Mouse (Mus musculus) kidney, adult 18-20 months (tissue): ENCODE measurements around the gene Pnkp.

Experiments used
- DNase-seq: peaks from one replicate; pipeline ENCODE4 v3.0.0; 2021

Gene Pnkp

DNA sequence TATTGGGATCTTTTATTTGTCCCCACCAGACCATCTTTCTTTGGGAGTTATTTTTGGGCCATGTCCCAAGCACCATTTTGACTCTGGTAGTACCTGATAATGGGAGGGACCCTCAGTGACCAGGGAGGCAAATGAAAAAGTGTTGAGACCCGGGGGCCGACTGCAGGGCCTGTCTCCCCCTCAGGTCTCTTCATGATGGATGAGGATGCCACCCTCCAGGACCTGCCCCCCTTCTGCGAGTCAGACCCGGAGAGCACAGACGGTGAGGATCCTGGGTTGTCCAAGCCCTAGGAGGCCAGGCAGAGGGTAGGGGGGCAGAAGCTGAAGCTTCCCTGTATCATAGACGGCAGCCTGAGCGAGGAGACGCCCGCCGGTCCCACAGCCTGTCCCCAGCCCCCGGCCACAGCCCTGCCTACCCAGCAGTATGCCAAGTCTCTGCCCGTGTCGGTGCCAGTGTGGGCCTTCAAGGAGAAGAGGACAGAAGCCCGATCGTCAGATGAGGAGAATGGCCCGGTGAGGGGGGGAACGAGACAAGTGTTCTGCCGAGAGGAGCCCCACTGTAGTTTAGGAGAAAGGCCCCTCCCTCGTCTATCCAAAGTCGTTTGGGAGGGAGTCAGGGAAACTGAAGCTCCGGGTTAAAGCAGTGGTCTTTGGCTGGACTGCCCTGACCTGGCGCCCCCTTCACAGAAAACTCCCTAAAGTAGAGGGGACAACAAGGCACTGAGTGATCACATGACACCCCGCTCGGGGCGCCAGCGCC, 3.2 kb upstream of the Pnkp start:
- DNase-seq, result no peak

DNA sequence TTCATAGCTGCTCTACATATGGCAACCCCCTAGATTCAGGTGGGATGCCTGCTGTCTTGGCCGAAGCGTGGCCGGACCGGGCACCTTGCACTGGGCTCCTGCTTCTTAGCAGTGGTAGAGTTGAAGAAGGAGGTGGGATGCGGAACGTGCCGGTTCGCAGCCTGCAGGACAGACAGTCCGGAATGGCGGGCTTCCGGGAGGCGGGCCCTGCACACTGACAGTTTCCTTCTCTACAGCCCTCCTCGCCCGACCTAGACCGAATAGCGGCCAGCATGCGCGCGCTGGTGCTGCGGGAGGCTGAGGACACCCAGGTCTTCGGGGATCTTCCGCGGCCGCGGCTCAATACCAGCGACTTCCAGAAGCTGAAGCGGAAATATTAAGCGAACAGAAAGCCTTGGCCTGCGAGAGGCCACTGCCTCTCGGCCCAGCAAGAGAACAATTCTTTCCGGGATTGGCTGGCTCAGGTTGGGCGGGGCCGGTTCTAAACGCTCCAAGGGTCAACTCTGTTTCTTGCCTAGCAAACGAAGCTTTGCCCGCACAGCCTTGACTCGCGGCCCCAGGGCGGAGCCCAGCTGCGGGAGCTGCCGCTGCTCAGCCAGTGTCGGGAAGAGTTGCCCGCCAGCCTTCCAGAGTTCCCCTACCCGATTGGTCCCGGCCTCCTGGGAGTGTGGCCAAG, 2.4 kb upstream of the Pnkp start:
- peak; percentile 95 for DNase-seq

DNA sequence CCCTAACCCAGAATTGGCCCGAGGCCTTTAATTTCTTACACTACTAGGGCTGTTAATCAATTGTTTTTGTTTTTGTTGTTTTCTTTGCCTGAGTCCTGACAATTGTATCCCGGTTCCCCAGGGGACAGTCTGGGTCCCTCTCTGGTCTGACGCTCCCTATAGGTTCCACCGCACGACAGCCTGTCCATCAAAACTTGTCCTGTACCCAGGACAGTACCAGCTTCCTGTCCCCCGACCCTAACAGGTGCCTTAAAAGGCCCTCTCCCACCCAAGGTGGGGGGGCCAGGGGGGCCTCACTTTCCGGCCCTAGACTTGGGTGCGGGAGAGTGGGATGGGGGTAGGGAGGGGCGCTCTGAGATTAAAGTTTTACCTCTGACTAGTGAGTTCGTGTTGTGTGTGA, 1.9 kb upstream of the Pnkp start:
- no peak for DNase-seq

DNA sequence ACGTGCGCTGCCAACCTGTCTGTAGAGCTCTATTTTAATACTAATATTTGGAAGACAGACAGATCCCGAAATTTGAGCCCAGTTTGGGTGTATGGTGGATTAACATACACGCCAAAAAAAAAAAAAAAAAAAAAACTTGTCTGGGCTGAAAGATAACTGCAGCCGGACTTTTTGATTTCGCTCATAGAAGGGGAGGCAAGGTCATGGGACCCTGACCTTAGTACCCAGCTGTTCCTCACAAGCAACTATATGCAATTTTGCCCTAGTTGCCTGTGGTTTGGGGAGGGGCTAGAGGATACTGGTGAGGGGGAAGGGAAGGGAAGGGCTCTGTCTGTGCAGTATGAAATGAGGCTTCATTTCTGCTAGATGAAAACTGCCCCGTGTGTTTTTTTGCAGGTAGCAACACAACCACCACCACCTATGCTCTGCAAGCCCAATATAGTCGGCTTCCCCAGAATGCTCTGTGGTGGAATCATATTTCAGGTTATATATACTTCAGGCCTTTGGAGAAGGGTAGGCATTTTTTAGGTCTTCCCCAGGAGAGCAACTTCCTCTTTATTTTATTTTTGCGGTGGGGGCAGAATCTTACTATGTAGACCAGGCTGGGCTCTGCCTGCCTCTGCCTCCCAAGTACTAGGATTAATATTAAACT, 548 bp upstream of the Pnkp start:
- no peak for DNase-seq

DNA sequence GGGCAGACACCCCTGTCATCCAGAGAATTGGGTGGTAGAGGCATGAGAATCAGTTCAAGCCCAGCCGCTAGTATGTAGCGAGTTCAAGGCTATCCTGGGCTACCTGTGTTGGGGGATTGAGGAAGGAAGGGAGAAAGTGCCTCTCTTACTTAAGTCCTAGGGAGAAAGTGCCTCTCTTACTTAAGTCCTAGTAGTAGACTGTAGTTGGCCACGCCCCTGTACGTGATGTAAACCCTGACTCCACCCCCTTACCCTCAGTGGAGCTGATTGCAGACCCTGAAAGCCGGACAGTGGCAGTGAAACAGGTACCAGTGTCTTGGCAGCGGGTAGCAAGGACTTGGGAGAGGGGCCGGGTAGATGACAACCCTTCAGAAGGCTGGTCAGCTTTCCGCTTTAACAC, 966 bp downstream of the Pnkp start:
- peak; percentile 42 for DNase-seq

DNA sequence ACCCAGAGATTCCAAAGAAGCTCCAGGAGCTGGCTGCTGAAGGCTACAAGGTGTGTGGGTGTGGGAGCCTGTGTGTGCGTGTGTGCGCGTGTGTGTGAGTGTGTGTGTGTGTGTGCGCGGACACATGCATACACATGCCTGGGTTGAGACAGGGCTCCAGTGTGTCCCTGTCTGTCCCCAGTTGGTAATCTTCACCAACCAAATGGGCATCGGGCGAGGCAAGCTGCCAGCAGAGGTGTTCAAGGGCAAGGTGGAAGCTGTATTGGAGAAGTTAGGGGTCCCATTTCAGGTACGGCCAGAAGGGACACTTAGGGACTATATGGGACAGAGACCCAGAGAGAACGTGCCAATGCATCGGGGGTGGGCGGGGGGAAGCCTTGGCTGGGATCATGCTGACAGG, 3.0 kb downstream of the Pnkp start:
- DNase-seq, result no peak

DNA sequence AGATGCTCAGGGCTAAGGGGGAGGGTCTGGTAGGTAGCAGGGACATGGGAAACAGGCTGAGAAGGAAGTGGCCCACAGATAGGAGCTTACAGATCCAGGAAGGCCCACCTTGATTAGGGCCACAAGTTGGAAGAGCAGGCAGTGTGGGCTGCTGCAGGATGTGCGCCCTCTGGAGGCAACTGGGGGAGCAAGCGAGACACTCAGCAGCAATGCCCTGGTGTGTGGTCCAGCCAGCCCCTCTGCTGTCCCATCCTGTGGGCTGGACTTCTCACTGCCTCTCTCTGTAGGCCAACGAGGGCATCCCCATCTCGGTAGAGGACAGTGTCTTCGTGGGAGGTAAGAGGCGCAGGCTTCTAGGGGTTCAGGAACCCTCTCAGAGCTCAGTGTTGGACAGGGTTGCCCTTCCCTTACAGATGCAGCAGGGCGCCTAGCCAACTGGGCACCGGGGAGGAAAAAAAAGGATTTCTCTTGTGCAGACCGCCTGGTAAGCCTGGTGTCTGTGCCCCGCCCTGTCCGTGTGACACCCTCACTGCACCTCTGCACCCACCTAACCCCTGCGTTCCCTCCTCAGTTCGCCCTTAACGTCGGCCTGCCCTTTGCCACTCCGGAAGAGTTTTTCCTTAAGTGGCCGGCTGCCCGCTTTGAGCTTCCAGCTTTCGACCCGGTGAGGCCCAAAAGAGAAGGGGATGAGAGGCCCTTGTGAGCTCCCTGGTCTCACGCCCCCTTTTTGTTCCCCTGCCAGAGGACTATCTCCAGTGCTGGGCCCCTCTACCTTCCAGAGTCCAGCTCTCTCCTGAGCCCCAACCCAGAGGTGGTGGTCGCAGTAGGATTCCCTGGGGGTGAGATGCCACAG, 3.9 kb downstream of the Pnkp start:
- peak; percentile 73 for DNase-seq

DNA sequence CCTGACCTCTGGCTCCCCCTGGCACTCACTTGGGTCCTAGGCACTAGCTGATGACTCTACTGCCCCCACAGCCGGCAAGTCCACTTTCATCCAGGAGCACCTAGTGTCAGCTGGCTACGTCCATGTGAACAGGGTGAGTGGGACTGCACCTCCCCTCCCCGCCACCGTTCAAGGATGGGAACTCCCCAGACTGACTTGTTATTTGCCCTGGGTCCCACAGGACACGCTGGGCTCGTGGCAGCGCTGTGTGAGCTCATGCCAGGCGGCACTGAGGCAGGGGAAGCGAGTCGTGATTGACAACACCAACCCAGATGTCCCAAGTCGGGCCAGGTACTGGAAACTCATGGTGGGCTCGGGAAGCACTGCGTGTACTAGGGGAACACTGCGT, 4.5 kb downstream of the Pnkp start:
- no peak for DNase-seq

DNA sequence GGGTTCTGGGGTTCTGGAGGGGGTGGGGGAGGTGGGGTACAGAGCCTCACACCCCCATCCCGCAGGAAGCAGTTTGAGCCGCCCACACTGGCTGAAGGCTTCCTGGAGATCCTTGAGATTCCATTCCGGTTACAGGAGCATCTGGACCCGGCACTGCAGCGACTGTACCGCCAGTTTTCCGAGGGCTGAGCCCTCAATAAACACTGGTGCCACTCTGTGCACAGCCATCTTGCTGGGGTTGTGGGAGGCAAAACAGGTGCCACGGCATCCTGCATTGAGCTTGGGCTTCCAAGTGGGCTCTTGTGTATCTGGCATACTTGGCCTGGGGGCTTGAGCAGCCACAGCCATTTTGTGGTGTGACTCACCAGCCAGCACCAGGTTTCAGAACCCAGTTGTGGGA, 5.5 kb downstream of the Pnkp start:
- no peak for DNase-seq

DNA sequence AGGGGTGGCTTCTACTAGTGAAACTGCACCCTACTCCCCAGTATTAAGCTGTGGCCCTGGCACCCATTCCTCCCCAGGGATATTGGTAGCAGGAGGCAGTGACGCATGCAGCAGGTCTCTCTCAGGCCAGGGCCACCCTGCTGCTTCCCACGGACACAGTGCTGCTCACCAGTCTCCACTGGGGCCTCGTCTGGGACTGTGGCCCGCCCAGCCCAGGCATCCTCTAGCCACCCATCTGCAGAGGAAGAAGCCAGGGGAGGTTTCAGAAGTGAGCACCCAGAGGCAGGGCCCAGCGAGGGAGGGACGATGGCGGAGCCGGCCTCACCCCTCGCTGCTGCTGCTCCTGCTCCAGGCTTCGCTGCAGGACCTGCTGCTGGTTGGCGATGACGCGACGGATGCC, 6.3 kb downstream of the Pnkp start:
- DNase-seq, result no peak

DNA sequence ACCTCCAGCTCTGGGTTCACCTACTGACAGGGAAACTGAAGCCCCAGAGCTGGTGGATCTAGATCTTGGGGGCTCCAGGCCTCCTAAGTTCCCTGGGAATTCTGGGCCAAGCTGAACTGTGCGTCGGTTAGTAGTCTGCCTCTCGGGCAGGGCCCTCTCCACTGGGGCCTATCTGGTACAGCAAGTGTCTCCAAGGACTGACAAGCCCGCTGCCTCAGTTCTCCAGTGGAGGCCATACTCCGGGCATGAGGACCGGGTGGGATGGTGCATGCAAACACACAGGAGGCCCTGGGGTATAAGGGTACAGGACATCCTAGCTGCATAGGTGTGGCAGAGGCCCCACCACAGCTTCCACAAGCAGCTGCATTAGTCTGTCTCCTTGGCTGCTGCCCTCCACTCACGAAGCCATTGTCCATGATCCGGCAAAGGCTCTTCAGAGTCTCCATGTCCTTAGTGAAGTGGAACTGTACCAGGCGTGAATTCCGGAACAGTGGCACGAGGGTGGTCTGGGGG, 7.1 kb downstream of the Pnkp start:
- no peak for DNase-seq

DNA sequence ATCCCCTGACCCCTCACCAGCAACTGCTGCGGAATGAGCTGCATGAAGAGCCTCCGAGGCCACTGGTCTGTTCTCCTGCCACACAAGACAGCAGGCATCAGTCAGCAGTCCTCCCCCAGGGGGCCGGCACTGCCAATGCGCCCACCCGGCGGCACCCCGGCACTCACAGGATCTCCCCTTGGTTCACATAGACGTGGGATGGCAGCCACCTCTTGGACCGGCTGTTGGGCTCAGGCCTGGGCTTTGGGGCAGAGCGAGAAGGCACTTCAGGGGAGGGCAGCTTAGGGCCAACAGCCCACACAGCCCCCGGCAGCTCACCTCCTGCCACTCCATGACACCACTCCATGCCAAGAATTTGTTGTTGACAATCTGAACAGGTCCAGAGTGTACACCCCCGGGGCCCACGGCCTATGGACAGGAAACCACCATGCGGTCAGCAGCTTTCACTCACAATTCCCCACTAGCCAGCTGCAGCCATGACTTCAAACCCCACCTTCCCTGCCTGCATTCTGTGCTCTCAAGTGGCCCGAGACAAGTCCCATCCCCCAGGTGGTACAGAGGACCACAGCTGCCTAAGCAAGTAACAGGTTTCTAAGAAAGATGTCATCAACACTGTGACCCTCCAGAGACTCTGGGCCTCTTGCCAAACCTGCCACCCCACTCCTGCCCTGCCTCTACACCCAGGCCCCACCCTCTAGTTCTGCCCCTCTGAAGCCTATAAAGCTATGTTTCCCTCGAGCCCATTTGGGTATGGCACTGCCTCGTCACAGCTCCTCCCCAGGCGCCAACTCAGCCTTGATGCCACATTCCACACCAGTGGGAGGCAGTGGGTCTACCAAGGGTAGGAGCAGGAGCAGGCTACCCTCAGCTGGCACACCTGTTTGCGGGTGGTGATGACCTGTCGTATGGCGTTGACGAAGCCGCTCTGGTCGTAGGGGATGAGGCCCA, 7.9 kb downstream of the Pnkp start:
- DNase-seq, result no peak

DNA sequence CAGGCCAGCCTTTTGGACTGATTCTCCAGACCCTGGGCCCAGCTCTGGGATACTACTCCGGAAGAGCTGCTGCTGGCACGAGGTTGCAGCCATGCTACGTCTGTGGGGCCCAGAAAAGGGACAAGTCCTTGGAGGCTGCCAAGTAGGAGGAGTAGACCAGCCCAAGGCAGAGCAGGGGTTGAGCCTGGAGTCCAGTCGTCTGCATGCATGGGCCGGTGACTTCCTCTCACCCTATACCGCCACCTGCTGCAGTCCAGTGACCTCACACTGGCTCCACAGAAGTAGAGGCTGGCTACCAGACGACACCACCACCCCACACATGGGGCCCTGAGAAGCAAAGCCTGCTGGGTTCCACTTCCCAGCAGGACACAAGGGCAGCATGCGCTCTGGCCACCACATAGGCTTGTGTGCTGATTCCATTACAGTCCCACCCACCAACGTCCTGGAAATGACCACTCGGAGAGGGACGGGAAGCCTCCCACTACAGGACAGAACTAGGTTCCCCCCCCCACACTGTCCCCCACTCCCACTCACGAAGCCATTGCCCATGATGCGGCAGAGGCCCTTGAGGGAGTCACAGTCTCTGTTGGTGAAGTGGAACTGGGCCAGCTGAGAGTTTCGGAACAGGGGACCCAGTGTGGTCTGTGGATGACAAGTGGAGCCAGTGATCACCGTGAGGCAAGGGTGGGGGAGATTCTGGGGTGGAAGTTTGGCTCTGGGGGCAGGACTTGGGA, 9.5 kb downstream of the Pnkp start:
- DNase-seq, result peak; percentile 63

DNA sequence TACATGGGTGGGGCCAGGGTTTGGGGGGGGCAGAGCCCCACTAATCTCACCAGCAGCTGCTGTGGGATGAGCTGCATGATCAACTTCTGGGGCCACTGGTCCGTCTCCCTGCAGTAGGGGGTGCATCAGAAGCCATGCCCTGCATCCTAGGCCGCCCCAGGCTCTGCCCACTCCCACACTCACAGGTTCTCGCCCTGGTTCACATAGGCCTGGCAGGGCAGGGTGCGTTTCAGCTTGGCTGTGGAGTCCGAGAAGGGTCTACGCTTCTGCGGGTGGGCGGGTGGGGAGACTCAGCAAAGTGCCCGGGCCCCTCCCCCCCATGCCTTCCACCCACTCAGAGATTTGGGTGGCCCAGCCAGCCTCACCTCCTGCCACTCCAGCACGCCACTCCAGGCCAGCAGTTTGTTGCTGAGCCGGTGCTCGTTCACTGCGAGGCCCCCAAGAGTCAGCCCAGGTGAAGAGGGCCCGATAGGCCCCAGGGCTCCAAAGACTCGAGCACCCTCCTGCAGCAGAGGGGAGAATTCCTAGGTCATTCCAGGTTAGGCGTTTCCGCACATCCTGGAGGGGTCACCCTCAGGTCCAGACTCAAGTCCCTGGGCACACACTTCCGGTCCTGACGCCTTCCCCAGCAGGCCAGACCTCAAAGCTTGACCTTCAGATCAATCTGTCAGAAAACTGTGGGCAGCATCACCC, 10.2 kb downstream of the Pnkp start:
- no peak for DNase-seq

DNA sequence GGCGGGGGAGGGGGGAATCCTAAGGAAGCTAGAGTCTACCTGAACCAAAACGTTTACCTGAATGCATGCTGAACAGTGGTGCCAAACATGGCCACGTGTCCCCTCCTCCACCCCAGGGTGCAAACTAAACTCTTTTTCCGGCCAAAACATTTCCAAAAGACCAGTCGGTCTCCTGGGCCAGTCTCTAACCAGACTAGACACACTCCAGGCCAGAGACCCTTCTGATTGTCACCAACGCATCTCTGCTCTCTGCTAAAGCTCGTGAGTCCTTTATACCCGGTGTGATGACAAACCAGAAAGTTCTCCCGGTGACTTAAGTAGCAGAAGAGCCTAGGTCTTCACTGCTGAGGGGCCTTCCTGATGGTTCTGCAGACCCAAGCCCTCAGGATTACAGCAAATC, 10.9 kb downstream of the Pnkp start:
- no peak for DNase-seq

DNA sequence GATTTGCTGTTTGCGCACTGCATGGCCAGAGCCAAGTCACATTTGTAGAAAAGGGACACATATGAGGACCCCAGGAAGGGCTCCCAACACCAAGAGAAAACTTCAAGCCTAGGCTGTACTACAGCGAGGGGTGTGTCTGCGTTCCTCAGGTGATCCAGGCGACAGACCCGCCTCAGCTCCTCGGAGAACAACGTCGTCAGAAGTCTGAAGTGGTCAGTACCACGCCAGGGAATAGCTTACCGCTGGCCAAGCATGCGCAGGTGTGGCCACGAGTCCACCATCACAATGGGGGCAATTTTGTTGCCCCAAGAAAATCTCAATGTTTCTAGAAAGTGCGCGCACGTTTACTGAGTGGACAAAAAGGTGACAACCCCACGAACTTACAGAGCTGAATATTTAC, 11.5 kb downstream of the Pnkp start:
- DNase-seq, result peak; percentile 37

DNA sequence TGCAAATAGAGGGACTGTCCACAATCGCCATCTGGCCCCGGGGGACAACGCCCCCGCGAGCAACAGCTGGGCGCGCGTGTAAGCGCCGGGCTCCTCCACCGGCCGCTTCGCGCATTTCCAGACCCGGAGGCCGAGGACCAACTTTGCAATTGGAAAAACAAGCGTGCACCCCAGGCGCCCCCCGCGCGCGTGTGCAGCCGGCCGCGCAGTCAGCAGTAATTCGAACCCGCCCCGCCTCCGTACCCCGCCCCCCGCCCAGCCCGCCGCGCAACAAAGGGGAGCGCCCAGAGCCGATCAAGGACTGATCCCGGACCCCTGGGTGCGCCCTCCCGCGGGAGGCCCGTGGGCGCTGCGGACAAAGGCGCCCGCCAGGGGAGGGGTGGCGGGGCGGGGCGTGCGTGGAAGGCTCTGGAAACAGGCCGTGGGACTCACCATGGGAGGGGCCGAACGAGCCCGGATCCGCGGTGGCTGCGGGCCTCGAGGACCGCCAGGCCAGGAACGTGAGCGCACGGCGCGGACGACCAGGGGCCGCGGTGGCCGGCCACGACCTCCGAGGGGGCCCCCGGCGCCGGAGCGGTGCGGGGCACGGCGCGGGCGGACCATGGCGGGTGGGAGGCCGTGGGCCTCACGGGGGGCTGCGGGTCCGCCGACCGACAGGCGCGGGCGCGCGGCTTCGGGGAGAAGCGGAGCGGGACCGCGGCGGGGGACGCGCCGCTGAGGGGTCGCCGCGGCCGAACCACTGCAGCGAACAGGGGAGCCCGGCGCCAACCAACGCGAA, 12.2 kb downstream of the Pnkp start:
- peak; percentile 74 for DNase-seq

DNA sequence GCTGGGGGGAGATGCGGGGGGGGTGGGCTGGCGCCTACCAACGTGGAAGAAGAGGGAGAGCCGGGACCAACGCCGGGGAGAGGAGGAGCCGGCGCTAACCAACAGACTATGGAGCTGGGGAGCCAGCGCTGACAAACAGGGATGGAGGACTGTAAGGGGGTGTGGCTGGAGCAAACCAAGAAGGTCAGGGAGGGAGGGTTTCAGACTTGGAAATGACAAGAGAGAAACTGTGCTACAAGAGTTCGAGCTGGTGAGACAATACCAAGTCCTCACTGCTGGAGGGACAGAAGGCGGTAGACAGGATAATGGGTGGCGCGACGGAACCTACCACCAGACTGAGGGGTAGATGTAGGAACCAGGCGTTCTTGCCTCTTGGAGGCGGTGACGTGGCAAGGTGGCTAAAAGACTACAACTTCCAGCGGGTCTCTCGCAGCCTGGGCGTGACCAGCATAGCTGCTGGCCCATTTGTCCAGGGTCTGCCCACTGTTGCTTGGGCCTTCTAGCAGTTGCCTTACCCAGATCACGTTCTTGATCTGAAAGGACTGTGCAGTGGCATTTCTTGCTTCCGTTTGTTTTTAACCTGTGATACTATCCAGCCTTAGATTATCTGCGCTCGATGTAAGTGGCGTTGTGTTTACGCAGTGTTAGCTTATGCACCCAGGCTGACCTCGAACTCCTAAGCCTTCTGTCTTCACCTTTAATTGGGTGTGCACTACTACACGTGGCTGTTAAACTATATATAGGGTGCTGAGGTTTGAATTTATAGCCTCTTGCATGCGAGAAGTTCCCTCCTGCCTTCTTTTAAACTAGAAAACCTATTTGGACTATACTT, 13.0 kb downstream of the Pnkp start, which contains the start of gene Ptov1:
TSS of gene Ptov1 (minus strand) at position 92 of the 832 bp plus-strand sequence.
- peak; percentile 93 for DNase-seq

DNA sequence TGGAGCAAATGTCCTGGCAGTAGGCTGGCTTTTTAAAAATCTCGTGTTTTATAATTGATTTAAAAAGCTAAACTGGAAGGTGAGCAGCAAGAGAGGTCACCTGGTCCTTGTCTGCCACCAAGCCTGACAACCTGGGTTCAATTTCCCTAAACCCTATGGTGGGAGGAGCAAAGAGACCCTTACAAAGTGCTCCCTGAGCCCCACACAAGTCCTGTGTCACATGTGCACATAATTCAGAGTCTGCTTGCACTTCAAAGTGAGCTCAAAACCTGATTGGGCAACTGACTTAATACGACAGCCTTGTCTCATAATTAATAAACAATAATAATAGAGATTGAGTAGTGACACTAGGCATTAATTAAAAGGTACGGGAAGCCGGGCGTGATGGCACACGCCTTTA, 13.7 kb downstream of the Pnkp start:
- DNase-seq, result no peak
